Mouse (Mus musculus): Measurements from ENCODE around the gene Nek7.

Gene Nek7

DNA sequence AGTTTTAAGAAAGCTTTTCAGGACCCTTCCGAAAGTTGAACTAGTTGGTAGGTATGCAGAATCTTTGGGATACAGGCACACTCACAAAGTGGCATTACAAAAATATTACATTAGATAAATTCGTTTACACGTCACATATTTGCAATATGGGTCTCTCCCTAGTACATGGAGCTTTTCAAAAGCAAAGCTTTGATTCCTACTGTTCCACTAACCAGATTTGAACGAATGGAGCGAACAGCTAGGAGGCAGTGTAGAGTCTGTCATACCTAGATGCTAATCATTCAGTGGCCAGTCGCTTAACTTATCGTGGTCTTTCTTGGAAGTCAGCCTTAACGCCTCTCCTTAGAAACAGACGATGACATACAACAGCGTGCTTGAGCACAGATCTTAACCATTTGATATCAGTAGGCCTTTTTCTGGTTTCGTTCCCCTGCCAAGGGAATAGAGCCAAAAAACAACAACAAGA, at the start of gene Nek7:
Nek7 (minus strand) TSS at position 146 of the 466 bp plus-strand sequence.
- DNase-seq, result peak; percentile 86

DNA sequence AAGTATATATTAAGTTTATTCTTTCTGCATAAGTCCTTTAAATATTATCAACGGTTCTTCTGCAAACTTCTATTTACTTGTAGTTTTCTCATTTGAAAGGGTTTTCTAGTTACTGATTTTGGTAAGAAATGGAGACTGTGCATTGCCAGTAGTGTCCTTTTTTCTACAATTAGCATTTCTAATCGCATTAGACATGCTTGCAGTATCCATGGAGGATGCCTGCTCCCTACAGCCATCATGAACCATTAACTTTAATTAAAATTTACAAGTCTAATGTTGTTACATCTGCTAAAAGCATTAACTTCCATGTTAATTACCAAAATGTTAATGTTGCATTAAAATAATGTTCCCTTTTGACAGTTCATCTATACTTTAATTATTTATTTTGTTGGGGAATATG, 42.4 kb upstream of the Nek7 start:
- no peak for DNase-seq

DNA sequence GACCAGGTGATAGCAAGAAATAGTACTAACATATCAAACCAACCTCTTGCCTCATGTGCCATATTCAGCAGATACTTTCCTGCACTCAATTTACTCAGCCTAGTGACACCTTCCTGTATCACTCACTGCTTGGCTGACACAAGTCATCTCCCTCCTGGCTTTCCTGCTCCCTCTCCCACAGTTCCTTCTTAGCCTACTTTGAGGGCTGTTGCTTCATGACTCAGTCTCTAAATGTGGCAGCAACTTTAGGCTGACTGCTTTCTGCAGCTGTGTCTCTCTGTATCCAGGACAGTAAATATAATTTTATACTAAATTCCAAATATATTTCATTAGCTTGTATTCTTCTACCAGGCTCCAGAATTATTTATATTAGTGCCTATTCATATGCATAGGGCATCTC, 34.3 kb upstream of the Nek7 start:
- DNase-seq, result no peak

DNA sequence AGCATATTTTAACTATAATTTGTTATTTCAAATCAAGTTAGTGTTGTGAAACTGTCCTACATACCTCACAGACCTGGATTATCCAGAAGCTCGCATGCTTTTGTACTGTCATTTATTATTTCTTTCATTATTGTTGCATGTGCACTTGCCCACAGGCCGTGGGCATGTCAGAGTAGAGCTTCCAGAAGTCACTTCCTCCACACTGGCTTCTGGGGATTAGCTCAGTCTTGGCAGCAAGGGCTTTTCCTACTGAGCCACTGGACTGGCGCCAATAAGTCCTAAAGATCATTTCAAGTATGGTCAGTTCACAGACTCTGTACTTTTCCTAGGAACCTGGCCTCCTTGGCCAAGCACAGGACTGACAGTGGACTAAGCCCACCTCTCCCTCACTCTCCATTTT, 25.1 kb upstream of the Nek7 start:
- peak; percentile 61 for DNase-seq

GRCm38 (mm10) chr1:138643306-138643830, 23.4 kb upstream of the Nek7 start:
- DNase-seq, result no peak

- DNase-seq, result no peak
Measured at GRCm38 (mm10) chr1:138640934-138641461, 21.1 kb upstream of the Nek7 start.

GRCm38 (mm10) chr1:138637850-138638249, 17.9 kb upstream of the Nek7 start:
- peak; percentile 69 for DNase-seq

- peak; percentile 71 for DNase-seq
Measured at GRCm38 (mm10) chr1:138634561-138634960, 14.6 kb upstream of the Nek7 start.

DNA sequence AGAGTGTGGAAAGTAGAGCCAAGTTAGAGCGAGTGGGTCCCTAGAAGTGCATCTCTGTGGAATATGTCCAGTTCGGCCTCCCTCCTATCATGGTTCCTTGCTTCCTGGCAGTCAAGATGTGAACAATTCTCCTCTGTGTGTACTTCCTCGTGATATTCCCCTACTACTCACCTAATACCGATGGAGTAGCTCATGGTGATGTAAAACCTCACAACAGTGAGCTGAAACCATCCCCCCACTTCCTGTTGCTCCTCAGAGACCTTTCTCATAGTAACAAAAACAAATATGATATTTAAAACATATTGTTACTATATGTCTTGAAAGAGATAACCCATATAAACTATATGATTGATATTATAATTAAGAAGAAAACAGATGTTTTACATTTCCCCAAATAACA, 9.0 kb upstream of the Nek7 start:
- no peak for DNase-seq

GRCm38 (mm10) chr1:138628486-138628885, 8.5 kb upstream of the Nek7 start:
- peak; percentile 58 for DNase-seq

DNA sequence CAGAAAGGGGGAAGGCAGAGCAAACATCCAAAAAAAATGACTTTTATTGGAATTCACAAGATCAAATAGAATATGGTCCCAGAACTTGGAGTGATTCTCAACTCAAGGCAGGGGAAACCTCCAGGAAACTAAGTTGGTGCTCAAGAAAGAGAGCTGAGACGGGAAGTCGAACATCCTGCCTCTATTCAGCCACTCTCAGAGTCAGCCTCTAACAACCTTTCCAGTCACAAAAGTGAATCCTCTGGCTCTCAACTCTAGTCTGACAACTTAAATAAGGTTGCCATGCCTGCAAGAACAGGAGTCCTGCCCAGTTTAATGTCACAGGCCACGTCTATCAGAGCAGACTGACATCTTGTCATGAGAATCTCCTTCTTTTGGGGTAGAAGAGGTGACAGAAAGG, 7.9 kb upstream of the Nek7 start:
- no peak for DNase-seq

DNA sequence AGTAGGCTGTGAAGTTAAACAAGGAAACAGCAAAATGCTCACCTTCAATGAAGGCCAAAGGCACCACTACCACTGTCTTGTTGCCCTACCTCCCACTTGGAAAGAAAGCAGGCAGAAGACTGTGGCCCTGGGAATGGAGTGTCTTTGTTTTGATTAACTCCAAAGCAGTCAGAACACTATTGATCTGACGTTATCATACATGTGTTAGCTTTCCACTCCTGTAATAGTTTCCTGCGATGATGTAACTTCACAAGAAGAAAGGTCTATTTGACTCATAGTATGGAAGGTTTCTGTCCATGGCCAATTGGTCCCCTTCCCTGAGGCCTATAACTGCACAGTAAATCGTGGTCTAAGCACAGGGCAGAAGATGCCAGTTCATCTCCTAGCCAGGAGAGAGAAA, 6.3 kb upstream of the Nek7 start:
- no peak for DNase-seq

DNA sequence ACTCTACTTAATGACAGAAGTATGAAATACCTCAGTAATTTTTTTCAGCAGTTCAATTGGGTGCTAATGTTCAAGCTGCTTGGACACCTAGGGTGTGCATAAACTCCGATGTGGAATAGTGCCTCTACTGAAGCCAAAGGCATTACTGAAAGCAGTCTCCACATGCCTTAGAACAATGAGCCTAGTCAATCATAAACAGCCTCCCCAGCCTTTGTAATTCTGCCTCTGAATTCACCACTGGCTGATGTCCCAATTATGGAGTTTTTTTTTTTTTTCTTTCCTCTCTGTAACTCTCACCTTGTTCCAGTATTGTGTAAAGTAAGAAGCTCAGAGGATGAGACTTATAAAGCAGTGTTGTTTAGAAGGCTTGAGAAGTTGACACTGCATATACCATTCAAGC, 3.9 kb upstream of the Nek7 start:
- DNase-seq, result peak; percentile 65

GRCm38 (mm10) chr1:138622831-138623230, 2.9 kb upstream of the Nek7 start:
- no peak for DNase-seq

- no peak for DNase-seq
Measured at GRCm38 (mm10) chr1:138622431-138622830, 2.5 kb upstream of the Nek7 start.

DNA sequence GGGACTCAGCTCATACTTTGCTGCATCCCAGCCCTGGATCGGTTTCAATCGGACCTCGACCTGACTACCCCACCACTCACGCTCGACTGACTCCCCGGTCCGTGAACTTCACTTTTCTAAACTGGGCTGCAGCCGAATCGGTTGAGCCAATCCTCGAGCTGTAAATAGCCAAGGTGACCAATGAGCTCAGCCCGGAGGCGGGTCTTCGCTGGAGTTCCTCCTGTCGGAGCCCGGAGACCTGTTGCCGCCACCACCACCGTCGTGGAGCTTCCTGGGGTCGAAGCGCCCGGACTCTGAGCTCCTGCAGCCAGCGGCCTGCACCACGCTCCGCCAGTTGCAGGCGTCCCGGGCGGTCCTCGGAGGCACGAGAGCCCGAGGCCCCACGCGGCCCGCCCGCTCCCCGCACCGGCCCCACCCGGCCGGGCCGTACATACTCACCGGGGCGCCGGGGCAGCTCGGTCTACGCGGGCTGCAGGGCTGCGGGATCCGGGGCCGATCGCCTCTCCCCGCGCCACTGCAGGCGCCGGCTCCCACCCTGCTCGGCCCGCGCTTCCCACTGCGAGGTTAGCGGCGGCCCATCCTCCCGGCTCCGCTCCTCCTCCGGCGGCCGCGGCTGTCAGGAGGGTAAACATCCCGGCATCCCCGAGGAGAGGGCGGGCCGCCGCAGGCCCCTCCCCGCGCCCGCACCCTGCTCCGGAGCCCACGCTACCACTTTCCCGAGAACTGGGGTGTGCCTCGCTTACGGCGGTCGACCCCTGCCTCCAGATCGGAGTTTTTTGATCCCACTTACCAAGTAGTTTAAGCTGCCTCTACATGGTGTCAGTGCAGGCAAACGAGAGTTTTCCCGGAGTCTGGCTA, 598 bp downstream of the Nek7 start:
- DNase-seq, result peak; percentile 99

DNA sequence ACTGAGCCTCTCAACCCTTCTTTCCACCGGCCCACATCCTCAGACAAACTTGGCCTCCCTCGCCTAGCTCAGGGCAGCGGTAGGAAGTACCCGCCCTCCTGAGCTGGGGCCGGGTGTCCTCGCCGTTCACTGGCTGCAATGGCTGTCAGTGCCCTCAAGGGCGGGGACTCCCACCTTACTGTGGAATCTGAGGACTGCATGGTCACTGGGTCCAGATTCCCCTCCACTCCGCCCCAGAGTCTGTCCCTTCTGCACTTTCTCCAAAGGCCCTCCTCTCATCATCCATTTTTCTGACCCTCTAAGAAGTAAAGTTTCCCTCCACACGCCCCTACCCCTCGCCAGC, 2.0 kb downstream of the Nek7 start:
- peak; percentile 96 for DNase-seq

DNA sequence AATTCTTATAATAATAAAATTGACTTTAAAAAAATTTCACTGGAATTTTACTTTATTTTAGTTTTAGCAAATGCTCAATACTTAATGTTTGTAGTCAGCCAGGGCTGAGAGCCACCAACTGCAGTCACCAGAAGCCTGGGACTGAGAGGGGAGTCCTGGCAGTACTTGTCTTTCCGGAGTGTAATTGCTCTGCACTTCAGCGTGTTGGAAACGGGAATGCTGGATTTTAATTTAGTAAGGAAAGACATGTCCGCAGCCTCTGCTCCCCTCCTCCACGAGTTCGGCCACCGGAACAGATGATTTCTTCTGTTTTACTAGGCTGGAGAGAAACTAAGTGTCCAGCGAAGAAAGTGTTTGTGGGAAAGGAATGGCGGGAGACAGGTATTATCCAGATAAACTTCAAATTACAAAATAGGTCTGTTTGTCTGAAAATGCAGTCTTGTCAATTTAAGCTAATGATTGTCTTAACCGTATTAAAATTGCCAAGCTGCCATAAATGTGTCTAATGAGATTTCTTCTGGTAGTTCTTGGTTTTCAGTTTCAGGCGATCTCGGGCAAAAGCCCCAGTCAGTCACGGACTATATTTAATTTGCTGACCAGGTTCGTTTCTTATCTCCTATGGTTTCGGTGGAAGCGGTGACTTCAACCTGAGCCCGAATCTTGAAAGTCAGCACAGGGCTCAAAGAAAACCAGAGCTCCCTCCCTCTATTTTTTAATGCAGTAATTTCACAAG, 2.5 kb downstream of the Nek7 start:
- peak; percentile 24 for DNase-seq

GRCm38 (mm10) chr1:138615388-138615787, 4.6 kb downstream of the Nek7 start:
- no peak for DNase-seq

GRCm38 (mm10) chr1:138614552-138615287, 5.2 kb downstream of the Nek7 start:
- DNase-seq, result peak; percentile 47

DNA sequence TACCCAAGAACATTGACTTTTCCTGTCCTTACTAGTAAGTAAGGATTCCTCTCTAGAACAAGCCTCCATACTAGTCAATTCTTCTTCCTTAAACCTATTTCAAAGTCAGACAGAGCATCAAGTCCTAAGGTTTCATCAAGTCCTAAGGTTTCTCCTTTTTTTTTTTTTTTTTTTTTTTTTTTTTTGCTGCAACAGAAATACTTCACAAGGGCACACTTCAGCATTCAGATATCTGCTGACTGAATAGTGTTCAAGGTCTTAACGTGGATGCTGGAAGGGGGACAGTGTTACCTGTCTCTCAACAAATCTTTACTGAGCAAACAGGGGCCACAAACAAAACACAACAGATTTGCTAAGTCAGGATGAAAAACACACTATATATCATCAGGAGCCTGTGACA, 7.8 kb downstream of the Nek7 start:
- no peak for DNase-seq

DNA sequence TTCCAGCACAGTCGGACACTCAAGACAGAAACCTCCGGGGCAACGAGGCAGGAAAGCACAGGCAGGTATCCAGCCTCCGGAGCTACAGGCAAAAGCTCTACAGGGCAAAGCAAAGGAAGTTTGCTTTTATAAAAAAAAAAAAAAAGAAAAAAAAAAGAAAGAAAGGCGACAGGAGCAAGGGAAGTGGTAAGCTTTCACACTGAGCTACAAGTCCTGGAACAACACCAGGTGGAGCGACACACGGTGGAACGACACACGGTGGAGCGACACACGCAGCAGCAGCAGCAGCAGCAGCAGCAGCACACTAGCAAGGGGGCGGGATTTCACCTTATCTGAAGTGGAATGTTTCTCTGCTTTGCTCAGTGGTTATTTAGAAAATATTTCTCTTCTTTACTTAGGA, 10.8 kb downstream of the Nek7 start:
- no peak for DNase-seq

DNA sequence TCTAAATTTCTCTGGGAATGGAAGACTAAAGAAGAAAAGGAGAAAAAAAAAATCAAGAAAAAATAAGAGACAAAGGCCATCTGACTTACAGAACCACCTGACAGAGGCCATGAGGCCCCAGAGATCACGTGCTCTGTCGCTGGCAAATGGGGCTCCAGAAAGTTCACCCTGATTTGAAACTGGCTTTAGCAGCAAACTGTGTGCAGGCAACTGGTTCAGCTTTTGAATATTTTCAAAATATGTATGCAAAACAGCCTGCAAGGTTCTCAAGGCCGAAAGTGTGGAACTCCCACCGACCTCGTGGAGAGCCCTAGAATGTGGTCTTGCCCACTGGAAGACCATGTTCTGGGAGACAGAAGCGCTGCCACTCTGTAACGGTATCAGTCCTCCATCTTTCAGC, 11.6 kb downstream of the Nek7 start:
- no peak for DNase-seq

All from kidney, adult 9 months (tissue).